Comparison of ENCODE assay signal across 28 mouse cellular contexts in genomic region chr6:125073825-125074224, GRCm38 (mm10). TPM values are rescaled to one million over a fixed set of nuclear protein-coding genes. Genes with fewer than 3 reads are reported as not detected.
DNase-seq lines count a peak whose midpoint lies in the region; ATAC-seq and TF ChIP-seq lines count a peak whose summit lies in the region.
"Had no signal": no experiment of that assay in that cellular context is flagged by ENCODE, and none has a peak within 500 bp of the region (broad histone marks: within the 10 kb centered on the region; RNA-seq: fewer than 3 reads in every experiment).

No protein-coding gene starts in this region.

- H3K9me3 ChIP-seq in liver, embryonic 12.5 days (replicated peaks): no peaks in the 10 kb centered on the region
- H3K9me3 ChIP-seq: G1E; heart, embryonic 10.5 days; neural tube, embryonic 12.5 days had no signal

- H3K4me1 ChIP-seq in thymus, adult 2 months (replicated peaks; ENCODE audit: control insufficient read depth, insufficient read depth, low read length): peaks cover 32% of the 10 kb centered on the region
- H3K4me1 ChIP-seq in small intestine, adult 2 months (ENCODE audit: control insufficient read depth, insufficient read depth, insufficient read length, low read length): peaks cover 32% of the 10 kb centered on the region; the same call in 1 of the 2 replicates
- no peaks in the 10 kb centered on the region for H3K4me1 ChIP-seq in lung, adult 2 months (ENCODE audit: control insufficient read depth, insufficient read depth, low read length)
- H3K4me1 ChIP-seq in liver, embryonic 12.5 days: peaks cover 31% of the 10 kb centered on the region
- H3K4me1 ChIP-seq in cerebellum, adult 2 months (ENCODE audit: control insufficient read depth, insufficient read depth, low read length): peaks cover 13% of the 10 kb centered on the region; the same call in 1 of the 2 replicates

- WGBS in thymus, adult 2 months: 12% methylated on average over 8 of the region's 8 CpGs
- 12% methylated on average over 8 of the region's 8 CpGs for WGBS in small intestine, adult 2 months
- 54% methylated on average over 8 of the region's 8 CpGs for WGBS in lung, adult 2 months
- WGBS in liver, embryonic 12.5 days (ENCODE audit: insufficient replicate concordance): 46% methylated on average over 8 of the region's 8 CpGs
- WGBS in cerebellum, adult 2 months: 71% methylated on average over 8 of the region's 8 CpGs

- no peak overlapping the region for H3K27ac ChIP-seq in thymus, adult 2 months (ENCODE audit: control insufficient read depth, insufficient read depth, low read length)
- peak overlapping the region; percentile 65 for H3K27ac ChIP-seq in small intestine, adult 2 months (ENCODE audit: insufficient read depth, low read depth, low read length)
- H3K27ac ChIP-seq in liver, embryonic 12.5 days: no peak overlapping the region
- no peak overlapping the region for H3K27ac ChIP-seq in cerebellum, adult 2 months (ENCODE audit: insufficient read depth, low read length)
- H3K27ac ChIP-seq: heart, embryonic 10.5 days; layer of hippocampus, adult 2 months; neural tube, embryonic 12.5 days; stomach, postnatal 0 days had no signal

- H3K27me3 ChIP-seq in thymus, adult 2 months (ENCODE audit: control insufficient read depth, insufficient read depth, low read length): no peaks in the 10 kb centered on the region
- no peaks in the 10 kb centered on the region for H3K27me3 ChIP-seq in small intestine, adult 2 months (ENCODE audit: control insufficient read depth, insufficient read depth, low read length)
- H3K27me3 ChIP-seq in liver, embryonic 12.5 days (replicated peaks): 0 out of 2 replicates have a peak, but pooled peaks cover 4% of the 10 kb centered on the region
- no peaks in the 10 kb centered on the region for H3K27me3 ChIP-seq in cerebellum, adult 2 months (ENCODE audit: control insufficient read depth, insufficient read depth, low read length)
- H3K27me3 ChIP-seq: neural tube, embryonic 12.5 days had no signal

- no peak for TF ChIP-seq POLR2A in thymus, adult 2 months (IDR thresholded peaks at IDR 0.05; ENCODE audit: control insufficient read depth, extremely low read depth, insufficient read depth, low read length, poor library complexity)
- no peak for TF ChIP-seq POLR2A in small intestine, adult 2 months (IDR thresholded peaks at IDR 0.05; ENCODE audit: low read depth, low read length)
- no peak for TF ChIP-seq POLR2A in lung, adult 2 months (IDR thresholded peaks at IDR 0.05; ENCODE audit: borderline replicate concordance, extremely low read depth, low read depth, low read length)
- no peak for TF ChIP-seq POLR2A in cerebellum, adult 2 months (IDR thresholded peaks at IDR 0.05; ENCODE audit: borderline replicate concordance, insufficient read depth, low read length)

- no peak overlapping the region for H3K4me3 ChIP-seq in thymus, adult 2 months (ENCODE audit: control insufficient read depth, insufficient read depth, low read length)
- 0 out of 2 replicates have a peak overlapping the region, but pooled peaks have one; percentile 4 for H3K4me3 ChIP-seq in small intestine, adult 2 months (ENCODE audit: low read depth, low read length)
- H3K4me3 ChIP-seq in lung, adult 2 months (replicated peaks; ENCODE audit: extremely low read depth, low read depth, low read length): no peak overlapping the region
- H3K4me3 ChIP-seq in liver, embryonic 12.5 days: no peak overlapping the region
- H3K4me3 ChIP-seq in cerebellum, adult 2 months (replicated peaks; ENCODE audit: insufficient read depth, low read depth, low read length): no peak overlapping the region
- H3K4me3 ChIP-seq: heart, embryonic 10.5 days; layer of hippocampus, adult 2 months; neural tube, embryonic 12.5 days had no signal

- H3K4me2 ChIP-seq in liver, embryonic 12.5 days: no peak overlapping the region
- H3K4me2 ChIP-seq: neural tube, embryonic 12.5 days had no signal

- peak; percentile 45 for ATAC-seq in granulocyte monocyte progenitor cell, adult 5-6 weeks (replicated peaks; ENCODE audit: poor library complexity, severe bottlenecking)
- ATAC-seq in liver, embryonic 12.5 days: no peak
- ATAC-seq: forebrain, postnatal 0 days; liver, postnatal 0 days; midbrain, embryonic 16.5 days had no signal

- no peak overlapping the region for H3K9ac ChIP-seq in liver, embryonic 12.5 days
- H3K9ac ChIP-seq: forebrain, postnatal 0 days; liver, postnatal 0 days; neural tube, embryonic 12.5 days had no signal

- TF ChIP-seq CTCF in thymus, adult 2 months (IDR thresholded peaks at IDR 0.05; ENCODE audit: borderline replicate concordance, control insufficient read depth, extremely low read depth, insufficient read depth, low read length, poor library complexity): no peak
- TF ChIP-seq CTCF in small intestine, adult 2 months (IDR thresholded peaks at IDR 0.05; ENCODE audit: extremely low read depth, insufficient read length, insufficient replicate concordance, low read depth, low read length): no peak
- TF ChIP-seq CTCF in lung, adult 2 months (IDR thresholded peaks at IDR 0.05; ENCODE audit: insufficient read depth, low read length): no peak
- TF ChIP-seq CTCF in cerebellum, adult 2 months (IDR thresholded peaks at IDR 0.05; ENCODE audit: borderline replicate concordance, insufficient read depth, low read depth, low read length): no peak

- DNase-seq in thymus, adult 2 months: peak; percentile 26
- DNase-seq in thymus, adult 18-20 months: no peak
- DNase-seq in lung, adult 2 months: no peak
- DNase-seq in layer of hippocampus, adult 9-11 months: no peak
- DNase-seq in cerebellum, adult 2 months: no peak
- DNase-seq: adrenal gland, postnatal 25 days; cerebellum, adult 8-10 months; embryo, embryonic 11 days; forebrain, postnatal 0 days; kidney, adult 8-10 months; kidney, postnatal 14 days; left cerebral cortex, postnatal 4 days; liver; liver, postnatal 0 days; lung, postnatal 14 days; right cerebral cortex, adult 18-20 months had no signal

- H3K36me3 ChIP-seq in thymus, adult 2 months (ENCODE audit: control insufficient read depth, insufficient read depth, low read length): no peaks in the 10 kb centered on the region
- peaks cover 4% of the 10 kb centered on the region; the same call in 1 of the 2 replicates for H3K36me3 ChIP-seq in small intestine, adult 2 months (ENCODE audit: control insufficient read depth, insufficient read depth, low read length)
- H3K36me3 ChIP-seq in liver, embryonic 12.5 days: no peaks in the 10 kb centered on the region
- H3K36me3 ChIP-seq: G1E; heart, embryonic 10.5 days; neural tube, embryonic 12.5 days had no signal

RNA-seq across cellular contexts. Expression of gene Lpar5, which starts 6.1 kb away (rescaled TPM):
- polyA plus RNA-seq in thymus, adult 2 months (2012; rRNA removed): 35.7 and 40.0 TPM in 2 replicates
- 8.7 and 13.4 TPM in 2 replicates for total RNA-seq in granulocyte monocyte progenitor cell, adult 5-6 weeks (2014; fragmentation: Nextera tagmentation)
- 2.7 and 5.2 TPM in 2 replicates for total RNA-seq in granulocyte monocyte progenitor cell, adult 5-6 weeks (2017)
- 133 and 223 TPM in 2 replicates for polyA plus RNA-seq in small intestine, adult 2 months (2012; rRNA removed)
- 6.5 and 13.9 TPM in 2 replicates for polyA plus RNA-seq in lung, adult 2 months (2012; rRNA removed)
- 1.9 and 2.2 TPM in 2 replicates for polyA plus RNA-seq in liver, embryonic 12.5 days (2016; fragmentation: Nextera tagmentation; extraction: Ambion mirVana)
- polyA plus RNA-seq in cerebellum, adult 2 months (2012; rRNA removed): 0.57 and 0.84 TPM in 2 replicates
- total RNA-seq: gastrocnemius, adult 18-20 months had no signal
- polyA plus RNA-seq: C2C12; hindbrain, embryonic 11.5 days had no signal

RNA-seq across cellular contexts. Expression of gene Chd4, which starts 22.0 kb away (rescaled TPM):
- polyA plus RNA-seq in thymus, adult 2 months (2012; rRNA removed): 127 and 211 TPM in 2 replicates
- 136 and 161 TPM in 2 replicates for total RNA-seq in granulocyte monocyte progenitor cell, adult 5-6 weeks (2014; fragmentation: Nextera tagmentation)
- total RNA-seq in granulocyte monocyte progenitor cell, adult 5-6 weeks (2017): 246 and 373 TPM in 2 replicates
- 39.9 and 64.3 TPM in 2 replicates for polyA plus RNA-seq in small intestine, adult 2 months (2012; rRNA removed)
- polyA plus RNA-seq in lung, adult 2 months (2012; rRNA removed): 108 and 129 TPM in 2 replicates
- polyA plus RNA-seq in liver, embryonic 12.5 days (2016; fragmentation: Nextera tagmentation; extraction: Ambion mirVana): 38.3 and 40.5 TPM in 2 replicates
- 110 and 112 TPM in 2 replicates for polyA plus RNA-seq in cerebellum, adult 2 months (2012; rRNA removed)

RNA-seq across cellular contexts. Expression of gene Acrbp, which starts 24.3 kb away (rescaled TPM):
- polyA plus RNA-seq in thymus, adult 2 months (2012; rRNA removed): 70.8 and 89.5 TPM in 2 replicates
- 10.6 and 17.5 TPM in 2 replicates for total RNA-seq in granulocyte monocyte progenitor cell, adult 5-6 weeks (2014; fragmentation: Nextera tagmentation)
- total RNA-seq in granulocyte monocyte progenitor cell, adult 5-6 weeks (2017): 1.3 and 3.9 TPM in 2 replicates
- 7.5 and 18.2 TPM in 2 replicates for polyA plus RNA-seq in small intestine, adult 2 months (2012; rRNA removed)
- 23.7 TPM in 2 replicates for polyA plus RNA-seq in lung, adult 2 months (2012; rRNA removed)
- 2.8 and 3.7 TPM in 2 replicates for polyA plus RNA-seq in liver, embryonic 12.5 days (2016; fragmentation: Nextera tagmentation; extraction: Ambion mirVana)
- polyA plus RNA-seq in cerebellum, adult 2 months (2012; rRNA removed): 23.7 and 24.8 TPM in 2 replicates

RNA-seq across cellular contexts. Expression of gene Ing4, which starts 34.3 kb away (rescaled TPM):
- polyA plus RNA-seq in thymus, adult 2 months (2012; rRNA removed): 96.8 and 99.4 TPM in 2 replicates
- total RNA-seq in granulocyte monocyte progenitor cell, adult 5-6 weeks (2014; fragmentation: Nextera tagmentation): 49.2 and 55.8 TPM in 2 replicates
- 34.7 and 40.2 TPM in 2 replicates for total RNA-seq in granulocyte monocyte progenitor cell, adult 5-6 weeks (2017)
- polyA plus RNA-seq in small intestine, adult 2 months (2012; rRNA removed): 14.2 and 32.7 TPM in 2 replicates
- polyA plus RNA-seq in lung, adult 2 months (2012; rRNA removed): 30.3 and 50.5 TPM in 2 replicates
- 34.4 and 34.6 TPM in 2 replicates for polyA plus RNA-seq in liver, embryonic 12.5 days (2016; fragmentation: Nextera tagmentation; extraction: Ambion mirVana)
- polyA plus RNA-seq in cerebellum, adult 2 months (2012; rRNA removed): 75.7 and 80.2 TPM in 2 replicates

RNA-seq across cellular contexts. Expression of gene Nop2, which starts 57.9 kb away (rescaled TPM):
- polyA plus RNA-seq in thymus, adult 2 months (2012; rRNA removed): 26.4 and 28.6 TPM in 2 replicates
- total RNA-seq in granulocyte monocyte progenitor cell, adult 5-6 weeks (2014; fragmentation: Nextera tagmentation): 65.6 and 82.8 TPM in 2 replicates
- total RNA-seq in granulocyte monocyte progenitor cell, adult 5-6 weeks (2017): 79.2 and 82.4 TPM in 2 replicates
- 6.5 and 7.8 TPM in 2 replicates for polyA plus RNA-seq in small intestine, adult 2 months (2012; rRNA removed)
- polyA plus RNA-seq in lung, adult 2 months (2012; rRNA removed): 10.1 and 13.6 TPM in 2 replicates
- polyA plus RNA-seq in liver, embryonic 12.5 days (2016; fragmentation: Nextera tagmentation; extraction: Ambion mirVana): 83.1 and 85.3 TPM in 2 replicates
- 24.5 and 24.9 TPM in 2 replicates for polyA plus RNA-seq in cerebellum, adult 2 months (2012; rRNA removed)
